Mouse (Mus musculus) E14TG2a.4 (cell line): ENCODE results near the gene Zfp652.

Source experiments
- CTCF ChIP-seq: conservative IDR thresholded peaks from 2 replicates; pipeline ENCODE4 v1.5.1; 2014; ENCODE audit warnings: low read length
- NANOG ChIP-seq: IDR thresholded peaks from 2 replicates; pipeline ENCODE4 v1.6.1; 2014; ENCODE audit warnings: borderline replicate concordance, low read length, mixed read lengths
- POU5F1 ChIP-seq: IDR thresholded peaks from 2 replicates; pipeline ENCODE4 v1.6.1; 2014; ENCODE audit warnings: low read length, borderline replicate concordance

DNA sequence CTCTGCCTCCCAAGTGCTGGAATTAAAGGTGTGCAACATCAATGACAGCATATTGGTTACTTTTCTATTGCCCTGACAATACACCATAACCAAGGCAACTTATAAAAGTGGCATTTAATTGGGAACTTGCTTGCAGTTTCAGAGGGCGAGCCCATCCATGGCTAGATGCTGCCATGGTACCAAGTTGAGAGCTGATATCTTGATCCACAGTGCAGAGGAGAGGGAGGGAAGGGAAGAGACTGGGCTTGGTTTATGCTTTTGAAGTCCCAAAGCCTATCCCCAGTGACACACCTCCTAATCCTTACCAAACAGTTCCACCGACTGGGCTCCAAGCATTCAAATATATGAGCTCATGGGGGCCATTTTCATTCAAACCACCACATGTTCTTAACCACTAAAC is 101.6 kb downstream of the Zfp652 start:
- TF ChIP-seq CTCF, result no peak
- TF ChIP-seq POU5F1, result no peak
- TF ChIP-seq NANOG, result no peak
